Mouse (Mus musculus) erythroblast, embryonic 14.5 days (primary cell): ENCODE data around the gene Asap3.

ENCODE experiments used
- GATA1 ChIP-seq: IDR thresholded peaks from 2 replicates; pipeline ENCODE4 v1.6.1; 2012; ENCODE audit warnings: low read length, inconsistent platforms, mixed read lengths
- TAL1 ChIP-seq: IDR thresholded peaks from 3 replicates; pipeline ENCODE4 v1.6.1; 2012; ENCODE audit warnings: low read length, inconsistent platforms, mixed read lengths

DNA sequence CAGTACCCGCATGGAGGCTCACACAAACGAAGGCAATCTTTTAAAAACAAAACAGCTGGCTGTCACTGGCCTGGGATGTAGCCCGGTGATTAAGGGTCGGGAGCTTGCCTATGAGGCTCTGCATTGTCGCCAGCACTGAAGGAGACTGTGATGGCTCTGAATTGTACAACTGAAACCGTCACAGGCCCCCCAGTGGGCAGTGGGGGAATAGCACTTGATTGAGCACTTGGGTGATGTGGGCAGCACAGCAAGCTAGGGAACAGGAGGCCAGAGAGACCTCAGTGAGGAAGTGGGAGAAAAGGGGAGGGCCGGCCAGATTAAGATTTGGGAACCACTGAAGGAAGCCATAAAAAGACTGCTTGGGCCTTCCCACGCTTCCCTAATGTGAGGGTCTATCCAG, 33.5 kb downstream of the Asap3 start:
- no peak for TF ChIP-seq TAL1
- no peak for TF ChIP-seq GATA1
